Mouse (Mus musculus) megakaryocyte, embryonic 14.5 days (primary cell): ENCODE measurements around the gene Ptbp3. TPM values are rescaled to one million over a fixed set of nuclear protein-coding genes. Genes with fewer than 3 reads are reported as not detected.
A peak's percentile ranks its signal among the peaks of the same experiment; 100 is the strongest.

Experiments
- H3K27me3 ChIP-seq: replicated peaks from 2 replicates; pipeline ENCODE3; 2012; ENCODE audit warnings: inconsistent platforms
- H3K36me3 ChIP-seq: replicated peaks from 2 replicates; pipeline ENCODE3; 2012; ENCODE audit warnings: low read length, inconsistent platforms, mixed read lengths
- H3K4me1 ChIP-seq: 2 replicates; pipeline ENCODE4 v1.6.1; 2012; ENCODE audit warnings: inconsistent platforms
- H3K4me3 ChIP-seq: replicated peaks from 2 replicates; pipeline ENCODE3; 2012; ENCODE audit warnings: moderate library complexity, mild to moderate bottlenecking, inconsistent platforms
- H3K9me3 ChIP-seq: 2 replicates; pipeline ENCODE4 v1.6.1; 2012; ENCODE audit warnings: inconsistent platforms
- FLI1 ChIP-seq: IDR thresholded peaks from 2 replicates; pipeline ENCODE4 v1.6.1; 2012; ENCODE audit warnings: low read length, inconsistent platforms, mixed read lengths
- GATA1 ChIP-seq: IDR thresholded peaks from 3 replicates; pipeline ENCODE4 v1.6.1; 2012; ENCODE audit warnings: mixed read lengths, low read length, inconsistent platforms, borderline replicate concordance
- polyA plus RNA-seq: library from polyadenylated mRNA; stranded (reverse); fragments of >175 nt; gene quantifications from 2 replicates; pipeline ENCODE4 v1.2.3, GENCODE M21; 2012; ENCODE audit warnings: low replicate concordance; ENCODE audit not compliant: insufficient read depth

Ptbp3 gene
- polyA plus RNA-seq, 1 experiment, result 20.4 TPM

- peaks cover 92% of the 10 kb centered on the region for H3K4me1 ChIP-seq
- no peaks in the 10 kb centered on the region for H3K27me3 ChIP-seq
- no peaks in the 10 kb centered on the region for H3K9me3 ChIP-seq
- TF ChIP-seq GATA1, result no peak
- TF ChIP-seq FLI1, result no peak
- H3K36me3 ChIP-seq, result peaks cover 16% of the 10 kb centered on the region
- peak overlapping the region; percentile 96 for H3K4me3 ChIP-seq
Observed at GRCm38 (mm10) chr4:59439960-59440359, 109.2 kb downstream of the Ptbp3 start.

- Histone ChIP-seq H3K9me3 (no peaks in the 10 kb centered on the region), H3K4me1 (peaks cover 92% of the 10 kb centered on the region), H3K4me3 (peak overlapping the region; percentile 96), H3K27me3 (no peaks in the 10 kb centered on the region), H3K36me3 (peaks cover 22% of the 10 kb centered on the region)
- TF ChIP-seq GATA1, result no peak
- TF ChIP-seq FLI1, result no peak
Observed at GRCm38 (mm10) chr4:59439041-59439440, 110.1 kb downstream of the Ptbp3 start.

GRCm38 (mm10) chr4:59437990-59438854, 110.9 kb downstream of the Ptbp3 start, which contains the start of gene Susd1:
Susd1 (minus strand) TSS chr4:59438633.
- TF ChIP-seq FLI1, result no peak
- no peak for TF ChIP-seq GATA1
- H3K36me3 ChIP-seq, result peaks cover 29% of the 10 kb centered on the region
- H3K4me3 ChIP-seq, result peak within 1 kb of the TSS; percentile 96
- no peaks in the 10 kb centered on the region for H3K9me3 ChIP-seq
- H3K27me3 ChIP-seq, result no peaks in the 10 kb centered on the region
- H3K4me1 ChIP-seq, result peaks cover 92% of the 10 kb centered on the region

- peaks cover 89% of the 10 kb centered on the region for H3K4me1 ChIP-seq
- peaks cover 38% of the 10 kb centered on the region for H3K36me3 ChIP-seq
- no peaks in the 10 kb centered on the region for H3K9me3 ChIP-seq
- peak overlapping the region; percentile 86 for H3K4me3 ChIP-seq
- TF ChIP-seq FLI1 (no peak), GATA1 (no peak)
- no peaks in the 10 kb centered on the region for H3K27me3 ChIP-seq
Observed at GRCm38 (mm10) chr4:59435951-59436350, 113.2 kb downstream of the Ptbp3 start.

DNA sequence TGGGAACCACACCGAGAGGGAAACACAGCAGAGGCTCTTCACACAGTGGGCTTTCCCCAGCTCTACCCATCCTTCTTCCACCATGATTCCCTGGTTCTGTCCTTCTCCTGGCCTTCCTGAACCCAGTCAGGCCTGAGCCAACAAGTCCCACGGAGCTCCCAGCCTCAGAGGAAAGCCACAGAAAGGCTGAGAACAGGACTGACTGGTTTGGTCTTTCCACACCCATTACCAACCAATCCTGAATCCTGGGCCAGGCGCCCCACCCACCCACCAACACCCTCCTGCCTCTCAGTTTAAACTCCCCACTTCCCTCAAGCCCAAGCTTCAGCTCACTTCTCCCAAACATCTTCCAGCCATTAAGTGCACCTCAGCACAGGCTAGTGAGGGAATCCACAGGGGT, 115.1 kb downstream of the Ptbp3 start:
- Histone ChIP-seq H3K4me1 (peaks cover 85% of the 10 kb centered on the region), H3K9me3 (no peaks in the 10 kb centered on the region)

GRCm38 (mm10) chr4:59429128-59429527, 120.0 kb downstream of the Ptbp3 start:
- H3K27me3 ChIP-seq, result no peaks in the 10 kb centered on the region
- no peaks in the 10 kb centered on the region for H3K9me3 ChIP-seq
- H3K4me3 ChIP-seq, result no peak overlapping the region
- H3K36me3 ChIP-seq, result peaks cover 76% of the 10 kb centered on the region
- TF ChIP-seq FLI1, result no peak
- no peak for TF ChIP-seq GATA1
- peaks cover 74% of the 10 kb centered on the region for H3K4me1 ChIP-seq

More for the DNA sequence above, 115.1 kb downstream of the Ptbp3 start:
- no peak for TF ChIP-seq GATA1
- no peak for TF ChIP-seq FLI1
- peak overlapping the region; percentile 28 for H3K4me3 ChIP-seq
- H3K27me3 ChIP-seq, result no peaks in the 10 kb centered on the region
- peaks cover 51% of the 10 kb centered on the region for H3K36me3 ChIP-seq

- no peak for TF ChIP-seq FLI1
- TF ChIP-seq GATA1, result no peak
Observed at GRCm38 (mm10) chr4:59426429-59426828, 122.7 kb downstream of the Ptbp3 start.

DNA sequence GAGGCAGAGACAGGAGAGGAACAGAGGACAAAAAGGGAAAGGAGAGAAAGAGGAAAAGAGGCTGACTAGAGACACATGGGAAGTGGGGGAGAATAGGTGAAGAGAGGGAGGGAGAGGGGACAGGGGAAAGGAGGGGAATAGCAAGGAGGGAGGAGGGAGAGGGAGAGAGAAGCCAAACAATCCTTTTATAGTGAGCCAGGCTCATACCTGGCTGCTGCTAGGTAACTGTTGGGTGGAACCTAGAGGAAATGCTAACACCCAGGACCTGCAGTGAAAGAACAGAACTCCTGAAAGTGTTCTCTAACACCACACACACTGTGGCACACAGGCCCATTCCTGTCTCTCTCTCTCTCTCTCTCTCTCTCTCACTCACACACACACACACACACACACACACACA, 126.4 kb downstream of the Ptbp3 start:
- H3K27me3 ChIP-seq, result no peaks in the 10 kb centered on the region
- no peaks in the 10 kb centered on the region for H3K9me3 ChIP-seq
- H3K36me3 ChIP-seq, result peaks cover 92% of the 10 kb centered on the region
- no peak overlapping the region for H3K4me3 ChIP-seq
- peaks cover 51% of the 10 kb centered on the region for H3K4me1 ChIP-seq
- TF ChIP-seq FLI1, result no peak
- no peak for TF ChIP-seq GATA1

More at GRCm38 (mm10) chr4:59426429-59426828, 122.7 kb downstream of the Ptbp3 start:
- H3K4me3 ChIP-seq, result no peak overlapping the region
- H3K9me3 ChIP-seq, result no peaks in the 10 kb centered on the region
- peaks cover 84% of the 10 kb centered on the region for H3K36me3 ChIP-seq
- no peaks in the 10 kb centered on the region for H3K27me3 ChIP-seq
- peaks cover 69% of the 10 kb centered on the region for H3K4me1 ChIP-seq

DNA sequence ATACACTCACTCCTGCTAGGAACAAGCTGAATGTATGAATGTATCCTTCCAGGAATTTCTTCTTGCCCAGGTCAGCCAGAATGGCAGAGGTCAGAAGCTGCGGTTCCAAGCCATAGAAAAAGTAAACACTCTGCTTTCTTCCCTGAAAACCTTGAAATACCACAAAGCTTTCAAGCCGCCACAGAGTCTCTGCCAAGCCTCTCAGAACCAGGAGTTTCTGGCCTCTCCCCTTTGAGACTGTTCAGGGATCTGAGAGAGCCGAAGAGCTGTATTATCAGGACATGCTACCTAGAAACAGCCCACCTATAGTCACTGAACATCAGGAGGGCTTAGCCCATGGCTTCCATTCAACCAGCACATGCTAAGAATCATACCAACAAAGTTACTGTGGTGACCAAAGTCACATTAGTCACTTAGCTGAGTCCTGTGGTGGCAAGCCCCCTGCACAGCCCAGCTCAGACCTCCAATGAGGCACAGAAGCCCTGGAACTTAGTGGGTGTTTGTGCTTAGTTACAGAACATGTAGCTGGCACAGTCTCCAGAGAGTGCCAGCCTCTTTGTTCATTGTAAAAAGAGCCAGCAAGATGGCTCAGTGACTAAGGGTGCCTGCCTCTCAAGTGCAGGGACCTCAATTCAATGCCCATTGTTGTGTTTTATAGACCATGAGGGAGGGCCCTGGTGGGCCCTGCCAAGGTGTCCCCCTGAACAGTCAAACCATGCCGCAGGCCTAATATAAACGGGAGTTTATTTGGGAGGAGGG, 127.0 kb downstream of the Ptbp3 start:
- peaks cover 49% of the 10 kb centered on the region for H3K4me1 ChIP-seq
- 0 out of 2 replicates have a peak, but pooled peaks cover 1% of the 10 kb centered on the region for H3K9me3 ChIP-seq
- H3K4me3 ChIP-seq, result no peak overlapping the region
- TF ChIP-seq FLI1 (no peak), GATA1 (no peak)
- peaks cover 93% of the 10 kb centered on the region for H3K36me3 ChIP-seq
- no peaks in the 10 kb centered on the region for H3K27me3 ChIP-seq

Other genes starting within 250 kb of the Ptbp3 start
- gene Susd1, start 110.7 kb downstream of the Ptbp3 start, polyA plus RNA-seq, result 3.3 TPM in 1 of 2 replicates, not detected in the other
- 0.64 and 2.2 TPM in 2 replicates for gene Hsdl2, start 32.2 kb upstream of the Ptbp3 start, polyA plus RNA-seq
- 0.51 and 2.1 TPM in 2 replicates for gene E130308A19Rik, start 76.8 kb upstream of the Ptbp3 start, polyA plus RNA-seq